Comparison of ENCODE assay signal across 33 mouse cellular contexts in genomic region chr15:29399881-29400280, GRCm38 (mm10).
"Had no signal": no experiment of that assay in that cellular context is flagged by ENCODE, and none has a peak within 500 bp of the region (broad histone marks: within the 10 kb centered on the region; RNA-seq: fewer than 3 reads in every experiment).

No protein-coding gene starts in this region.

- H3K4me3 ChIP-seq: heart, embryonic 13.5 days; heart, embryonic 15.5 days; hindbrain, embryonic 10.5 days; hindbrain, embryonic 12.5 days; hindbrain, embryonic 13.5 days; hindbrain, embryonic 15.5 days; intestine, embryonic 15.5 days; kidney, embryonic 15.5 days; layer of hippocampus, adult 2 months; left cerebral cortex, adult 2 months had no signal

- ATAC-seq: hindbrain, embryonic 16.5 days; hindbrain, postnatal 0 days; inflammation-experienced regulatory T-cells, adult 6 months; intestine, embryonic 15.5 days; intestine, embryonic 16.5 days; intestine, postnatal 0 days had no signal

- H3K9me3 ChIP-seq: heart, embryonic 13.5 days; heart, embryonic 15.5 days; hindbrain, embryonic 10.5 days; hindbrain, embryonic 12.5 days; hindbrain, embryonic 13.5 days; hindbrain, embryonic 15.5 days; intestine, embryonic 15.5 days; kidney, embryonic 15.5 days had no signal

- H3K4me2 ChIP-seq: heart, embryonic 13.5 days; heart, embryonic 15.5 days; hindbrain, embryonic 12.5 days; hindbrain, embryonic 13.5 days; hindbrain, embryonic 14.5 days; hindbrain, embryonic 15.5 days; intestine, embryonic 15.5 days; kidney, embryonic 15.5 days had no signal

- H3K9ac ChIP-seq: heart, embryonic 13.5 days; heart, embryonic 15.5 days; hindbrain, embryonic 12.5 days; hindbrain, embryonic 13.5 days; hindbrain, embryonic 14.5 days; hindbrain, embryonic 15.5 days; intestine, embryonic 15.5 days; kidney, embryonic 15.5 days had no signal

- H3K36me3 ChIP-seq: heart, embryonic 13.5 days; heart, embryonic 15.5 days; hindbrain, embryonic 10.5 days; hindbrain, embryonic 12.5 days; hindbrain, embryonic 13.5 days; hindbrain, embryonic 15.5 days; intestine, embryonic 15.5 days; kidney, embryonic 15.5 days had no signal

- H3K4me1 ChIP-seq: heart, embryonic 13.5 days; heart, embryonic 15.5 days; hindbrain, embryonic 10.5 days; hindbrain, embryonic 12.5 days; hindbrain, embryonic 13.5 days; hindbrain, embryonic 15.5 days; intestine, embryonic 15.5 days; kidney, embryonic 15.5 days had no signal

- H3K27ac ChIP-seq: heart, embryonic 13.5 days; heart, embryonic 15.5 days; hindbrain, embryonic 10.5 days; hindbrain, embryonic 12.5 days; hindbrain, embryonic 13.5 days; hindbrain, embryonic 14.5 days; hindbrain, embryonic 15.5 days; hindbrain, postnatal 0 days; intestine, embryonic 15.5 days; kidney, embryonic 15.5 days; kidney, postnatal 0 days; layer of hippocampus, adult 2 months; left cerebral cortex, adult 2 months had no signal

- DNase-seq: heart, postnatal 10 days; heart, postnatal 14 days; heart, postnatal 36 days; heart, postnatal 4 days; kidney, adult 11 months; kidney, adult 18-20 months; kidney, adult 2 months; kidney, adult 8-10 months; kidney, adult 9 months; kidney, postnatal 10 days; kidney, postnatal 14 days; kidney, postnatal 25 days; kidney, postnatal 36 days; kidney, postnatal 4 days; layer of hippocampus, adult 9-11 months; layer of hippocampus, postnatal 36 days had no signal

- H3K27me3 ChIP-seq: heart, embryonic 13.5 days; heart, embryonic 15.5 days; hindbrain, embryonic 12.5 days; hindbrain, embryonic 13.5 days; hindbrain, embryonic 15.5 days; intestine, embryonic 15.5 days; kidney, embryonic 15.5 days had no signal
